Mouse (Mus musculus): ENCODE data around the gene Mbnl2.
"Not testable (repeated sequence)": the region's sequence is repeated elsewhere in the genome, so short reads cannot be mapped to it uniquely, and the experiment has no call there.

Gene Mbnl2

DNA sequence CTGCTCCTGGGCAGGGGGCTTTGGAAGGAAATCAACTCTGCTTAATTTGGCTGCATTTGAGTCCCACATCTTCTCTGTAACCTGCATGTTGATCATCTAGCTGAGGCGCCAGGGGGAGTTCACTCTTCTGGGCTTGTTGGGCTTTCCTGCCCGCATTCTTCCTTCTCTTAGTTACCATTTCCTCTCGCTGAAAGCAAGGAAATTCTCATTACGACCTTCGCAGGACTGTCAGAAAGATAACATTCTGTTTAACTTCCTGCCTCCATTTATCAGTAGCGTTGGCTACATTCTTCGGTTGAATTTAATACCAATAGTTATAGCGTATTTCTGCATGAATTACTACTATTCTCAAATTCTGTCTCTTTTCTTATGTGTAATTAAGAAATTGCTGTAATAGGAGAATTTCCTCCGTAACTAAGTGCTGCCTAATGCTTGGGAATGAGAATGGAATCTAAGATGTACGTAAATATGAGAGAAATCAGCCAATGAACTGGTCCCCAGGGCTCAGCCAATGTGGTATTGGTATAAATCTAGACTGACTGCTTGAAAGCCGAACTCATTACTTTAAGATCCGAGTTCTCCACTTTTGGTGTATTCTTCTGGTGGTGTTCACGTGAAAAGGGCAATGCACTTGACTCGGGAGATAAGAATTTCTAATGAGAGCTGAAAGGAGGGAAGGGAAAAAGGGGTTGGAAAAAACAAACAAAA, 76.8 kb downstream of the Mbnl2 start:
- intact Hi-C loops (cut with DNase I) = loop anchor here (5.0 kb wide), 1 partner anchor 35 kb away; no protein-coding TSS in a partner anchor

DNA sequence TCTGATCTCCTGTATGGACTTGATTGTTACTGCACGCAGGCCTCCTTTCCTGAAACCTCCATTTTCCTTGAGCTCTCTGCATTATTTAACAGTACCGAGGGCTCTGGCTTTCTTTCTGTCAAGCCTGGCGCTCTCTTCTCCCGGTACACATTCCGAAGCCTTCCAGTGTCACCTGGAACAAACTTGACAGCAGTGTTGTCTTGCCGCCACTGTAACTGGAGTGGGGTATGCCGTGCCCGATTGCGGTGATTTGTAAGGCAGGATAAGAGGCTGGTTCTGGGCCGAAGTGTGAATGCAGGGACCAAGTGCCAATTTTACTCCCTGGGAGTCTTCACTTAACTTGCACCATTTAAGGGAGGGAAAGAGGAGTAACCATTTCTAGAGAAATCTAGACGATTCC, 77.7 kb downstream of the Mbnl2 start:
- intact Hi-C loops (cut with DNase I) = loop anchor here (5.0 kb wide), 1 partner anchor 34 kb away; no protein-coding TSS in a partner anchor

DNA sequence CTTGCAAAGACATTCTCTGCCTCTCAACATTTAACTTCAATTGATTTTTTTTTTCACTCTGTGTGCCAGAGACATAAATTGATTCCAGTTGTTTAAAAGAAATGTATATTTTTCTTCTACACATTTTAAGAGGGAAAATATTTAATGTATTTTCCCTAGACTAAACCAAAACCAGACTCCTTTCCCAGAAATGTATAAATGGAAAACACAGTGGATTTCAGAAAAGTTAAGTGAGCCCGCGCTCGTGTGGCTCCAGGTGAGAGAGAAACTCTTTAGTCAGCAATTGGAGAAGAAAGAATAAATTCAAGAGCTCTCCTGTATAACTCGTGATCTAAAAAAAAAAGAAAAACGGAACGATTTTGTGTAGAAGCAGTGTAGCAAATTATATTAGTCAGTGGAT, 79.1 kb downstream of the Mbnl2 start:
- intact Hi-C loops (cut with DNase I) = loop anchor here (5.0 kb wide), 1 partner anchor 33 kb away; no protein-coding TSS in a partner anchor

DNA sequence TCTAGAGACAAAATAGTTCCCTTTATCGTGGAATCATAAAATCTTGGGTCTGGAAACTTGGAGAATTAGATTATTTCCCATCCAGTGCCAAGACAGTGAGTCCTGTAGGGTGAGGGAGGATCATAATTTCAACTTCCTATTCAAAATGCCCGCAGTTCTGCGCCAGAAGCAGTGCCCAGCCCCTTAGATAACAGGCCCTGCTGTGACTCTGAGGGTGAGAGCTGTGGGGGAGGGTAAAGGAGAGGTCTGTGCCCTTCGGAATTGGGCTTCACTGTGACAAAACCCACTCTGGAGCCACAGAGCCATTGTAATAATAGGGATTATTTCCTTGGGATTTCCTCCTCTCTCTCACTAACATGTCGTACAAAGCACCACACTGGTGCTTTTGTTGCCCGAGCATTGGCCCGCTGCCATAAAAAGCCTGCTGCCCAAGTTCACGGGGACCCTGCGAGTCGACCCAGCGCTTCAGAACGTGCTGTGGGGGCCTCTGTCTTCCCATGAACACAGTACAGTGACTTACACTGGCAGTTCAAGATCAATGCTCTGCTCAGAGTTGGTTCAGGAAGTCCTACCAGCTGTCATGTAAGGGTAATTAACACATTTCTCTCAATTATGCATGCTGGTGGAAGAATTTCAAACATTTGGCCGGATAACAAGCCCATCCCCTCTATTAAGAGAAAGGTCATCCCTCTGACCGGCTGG, 79.7 kb downstream of the Mbnl2 start:
- intact Hi-C loops (cut with DNase I) = no loop called here

DNA sequence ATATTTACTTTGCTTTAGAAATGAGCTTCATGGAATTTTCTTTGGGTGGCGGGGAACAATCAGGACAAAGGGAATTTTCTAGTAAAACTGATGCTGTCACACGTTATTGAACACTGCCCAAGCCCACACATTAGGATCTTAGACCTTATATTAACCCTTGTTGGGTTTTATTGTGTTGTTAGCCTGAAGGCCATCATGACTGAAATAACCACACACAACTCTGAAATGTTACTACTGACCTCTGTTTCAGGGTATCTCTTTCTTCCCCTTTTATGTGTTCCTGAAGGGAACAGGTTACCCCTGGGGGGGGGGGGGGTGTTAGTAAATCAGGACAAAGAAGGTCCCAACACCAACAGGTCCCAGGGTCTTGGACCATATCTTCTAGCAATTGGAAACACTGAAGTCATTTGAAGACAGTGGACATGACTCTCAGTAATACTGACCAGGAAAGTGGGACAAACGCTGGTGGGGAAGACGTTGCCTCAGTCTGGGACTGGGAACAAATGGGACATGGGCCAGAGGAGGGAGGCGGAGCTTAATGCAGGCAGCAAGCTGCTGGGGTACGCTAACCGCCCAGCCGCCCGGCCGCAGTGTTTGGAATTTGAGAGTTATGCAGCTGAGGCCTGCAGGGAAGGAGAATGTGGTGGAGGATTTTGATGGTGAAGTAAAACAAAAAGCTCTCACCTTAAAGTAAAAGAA, 80.4 kb downstream of the Mbnl2 start:
- intact Hi-C loops (cut with DNase I) = no loop called here

DNA sequence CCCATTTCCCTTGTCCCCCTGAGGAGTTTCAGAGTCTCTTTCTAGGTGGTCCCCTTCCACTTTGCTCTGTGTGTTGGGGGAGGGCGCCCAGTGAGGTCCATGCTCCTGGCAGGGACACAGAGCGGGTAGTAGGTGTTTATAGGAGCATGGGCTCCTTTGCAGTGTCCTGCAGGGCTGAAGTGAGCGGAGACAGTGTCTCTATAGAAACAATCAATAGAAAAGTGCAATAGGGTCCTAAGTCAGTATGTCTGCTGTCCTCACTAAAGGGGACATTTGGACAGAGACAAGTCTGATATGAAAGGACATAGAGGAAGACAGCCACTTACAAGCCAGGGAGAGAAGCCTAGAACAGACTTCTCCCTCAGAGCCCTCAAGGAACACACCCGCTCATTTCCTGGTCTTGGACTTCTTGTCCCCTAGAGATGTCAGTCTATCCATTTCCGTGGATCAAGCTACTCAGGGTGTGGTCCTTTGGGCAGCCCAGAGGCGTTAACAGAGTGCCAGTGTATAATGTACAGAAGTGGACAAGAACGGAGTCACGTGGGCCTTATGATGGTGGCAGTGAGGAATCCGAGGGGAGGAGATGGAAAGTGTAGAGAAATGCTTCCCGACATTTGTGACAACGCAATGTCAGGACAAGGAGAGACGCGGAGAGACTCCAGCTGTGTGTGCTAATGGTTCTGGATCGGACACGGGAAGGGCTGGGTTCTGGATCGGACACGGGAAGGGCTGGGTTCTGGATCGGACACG, 82.0 kb downstream of the Mbnl2 start:
- intact Hi-C loops (cut with DNase I) = no loop called here

DNA sequence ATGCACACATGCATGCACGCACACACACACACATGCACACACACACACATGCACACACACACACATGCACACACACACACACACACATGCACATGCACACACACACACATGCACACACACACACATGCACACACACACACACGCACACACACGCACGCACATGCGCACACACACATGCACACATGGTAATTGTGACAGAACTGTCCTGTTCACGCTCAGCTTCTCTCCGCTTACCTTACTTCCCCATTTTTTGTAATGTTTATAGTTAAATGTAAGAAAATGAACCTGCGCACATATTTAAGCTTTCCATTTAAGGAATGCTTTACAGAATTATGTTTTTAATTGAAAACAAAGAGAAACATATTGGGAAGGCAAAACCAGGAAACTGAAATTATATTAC, 84.1 kb downstream of the Mbnl2 start:
- intact Hi-C loops (cut with DNase I) = not testable (repeated sequence)

DNA sequence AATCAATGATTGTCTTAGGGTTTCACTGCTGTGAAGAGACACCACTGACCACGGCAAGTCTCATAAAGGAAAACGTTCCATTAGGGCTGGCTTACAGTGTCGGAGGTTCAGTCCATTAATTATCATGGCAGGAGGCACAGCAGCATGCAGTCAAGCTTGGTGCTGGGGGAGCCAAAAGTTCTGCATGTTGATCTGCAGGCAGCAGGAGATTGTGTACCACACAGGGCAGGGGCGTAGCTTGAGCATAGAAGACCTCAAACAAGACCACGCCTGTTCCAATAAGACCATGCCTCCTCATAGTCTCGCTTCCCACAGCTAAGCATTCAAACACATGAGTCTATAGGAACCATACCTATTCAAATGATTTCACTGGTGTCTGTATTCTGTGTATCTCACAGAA, 85.7 kb downstream of the Mbnl2 start:
- intact Hi-C loops (cut with DNase I) = no loop called here

DNA sequence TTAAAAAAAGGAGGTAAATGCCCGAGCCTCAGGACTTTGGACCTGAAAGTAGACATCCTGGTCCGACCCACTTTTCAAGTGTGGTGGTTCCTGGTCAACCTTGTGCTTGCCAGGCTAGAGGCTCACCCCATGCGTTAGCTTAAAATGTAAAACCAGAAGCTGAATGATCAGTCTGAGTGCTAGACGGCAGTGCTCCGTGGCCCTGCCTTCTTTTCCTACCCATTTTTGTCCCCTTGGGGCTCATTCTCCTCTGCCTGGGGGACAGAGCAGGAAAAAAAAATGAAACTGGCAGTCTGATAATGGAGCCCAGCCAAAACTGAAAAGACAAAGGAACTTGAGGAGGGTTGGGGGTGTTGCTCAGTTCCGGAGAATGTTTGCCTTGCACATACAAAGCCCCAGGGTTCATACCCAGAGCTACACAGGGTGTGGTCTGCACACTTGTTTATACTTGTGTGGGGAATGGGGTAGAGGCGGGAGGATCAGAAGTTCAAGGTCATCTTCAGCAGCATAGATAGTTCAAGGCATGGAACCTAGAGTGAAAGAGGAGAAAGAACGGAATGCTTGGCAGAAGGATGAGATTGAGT, 87.0 kb downstream of the Mbnl2 start:
- intact Hi-C loops (cut with DNase I) = no loop called here

DNA sequence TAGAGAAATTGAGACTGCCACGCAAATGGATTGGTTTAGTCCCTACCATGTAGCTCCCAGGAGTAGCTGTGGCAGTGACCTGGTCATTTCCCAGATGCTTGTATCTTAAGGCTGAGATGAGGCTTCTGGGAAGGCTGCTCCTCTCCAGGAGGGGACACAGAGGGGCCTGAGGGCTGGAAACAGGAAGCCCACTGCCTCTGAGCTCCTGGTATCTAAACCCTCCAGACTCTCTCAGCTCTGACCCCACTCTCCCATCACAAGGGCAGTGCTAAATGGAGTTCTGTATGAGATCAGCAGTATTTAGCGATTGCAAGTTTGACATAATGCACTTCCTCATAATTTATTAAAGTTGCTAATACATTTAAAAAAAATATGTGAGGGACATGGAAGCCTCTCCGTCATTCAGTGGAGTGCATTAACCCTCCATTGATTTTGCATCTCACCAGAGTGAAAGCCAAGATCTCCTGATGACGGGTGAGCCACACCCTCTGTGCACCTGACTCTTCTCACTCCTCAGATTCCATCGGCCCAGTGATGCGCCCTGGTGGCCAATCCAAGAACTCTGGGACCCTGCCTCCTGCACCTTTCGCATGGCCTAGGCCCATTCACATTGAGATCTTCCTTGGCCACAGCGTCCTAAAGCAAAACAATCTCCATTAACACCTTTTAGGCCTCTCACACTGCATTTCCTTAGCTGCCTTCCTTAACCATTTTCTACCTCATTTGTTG, 87.8 kb downstream of the Mbnl2 start:
- intact Hi-C loops (cut with DNase I) = no loop called here

DNA sequence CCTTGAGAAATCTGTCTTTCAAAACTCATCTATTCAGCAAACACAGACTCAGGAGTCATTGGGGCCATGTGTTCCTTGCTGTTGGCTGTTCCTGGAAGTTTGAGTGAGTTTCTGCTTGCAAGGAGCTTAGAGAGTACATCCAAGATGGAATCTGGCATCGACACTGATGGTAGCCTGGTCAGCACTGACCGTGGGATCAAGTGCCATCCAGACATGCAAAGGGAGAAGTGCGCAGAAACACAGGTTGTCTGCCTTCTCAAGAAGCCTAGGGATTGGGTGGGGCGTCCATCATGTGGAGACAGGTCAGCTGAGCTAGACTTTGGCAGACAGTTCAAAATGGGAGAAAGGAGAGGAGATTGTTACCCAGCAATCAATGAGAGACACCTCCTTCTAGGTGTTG, 89.6 kb downstream of the Mbnl2 start:
- intact Hi-C loops (cut with DNase I) = loop anchor here (5.0 kb wide), 1 partner anchor 33 kb away; no protein-coding TSS in a partner anchor

DNA sequence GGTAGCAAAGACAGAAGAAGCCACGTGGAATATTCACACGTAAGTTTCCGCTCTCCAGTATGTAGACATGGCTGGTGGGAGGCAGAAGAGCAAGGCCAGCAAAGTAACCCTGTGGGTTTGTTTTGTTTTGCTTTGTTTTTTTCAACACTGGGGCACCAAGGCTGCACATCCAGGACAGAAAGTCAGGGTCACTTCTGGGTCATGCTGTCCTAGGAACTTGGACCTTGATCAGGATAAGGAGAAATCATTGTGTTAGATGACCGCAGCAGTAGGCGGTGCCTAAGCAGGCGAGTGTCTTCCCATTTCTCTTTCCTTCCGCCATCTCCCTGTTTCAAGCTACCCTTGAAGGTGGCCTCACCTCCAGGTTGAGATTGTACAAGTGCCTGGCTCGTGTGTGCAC, 91.5 kb downstream of the Mbnl2 start:
- intact Hi-C loops (cut with DNase I) = loop anchor here (5.0 kb wide), 1 partner anchor 35 kb away; no protein-coding TSS in a partner anchor

DNA sequence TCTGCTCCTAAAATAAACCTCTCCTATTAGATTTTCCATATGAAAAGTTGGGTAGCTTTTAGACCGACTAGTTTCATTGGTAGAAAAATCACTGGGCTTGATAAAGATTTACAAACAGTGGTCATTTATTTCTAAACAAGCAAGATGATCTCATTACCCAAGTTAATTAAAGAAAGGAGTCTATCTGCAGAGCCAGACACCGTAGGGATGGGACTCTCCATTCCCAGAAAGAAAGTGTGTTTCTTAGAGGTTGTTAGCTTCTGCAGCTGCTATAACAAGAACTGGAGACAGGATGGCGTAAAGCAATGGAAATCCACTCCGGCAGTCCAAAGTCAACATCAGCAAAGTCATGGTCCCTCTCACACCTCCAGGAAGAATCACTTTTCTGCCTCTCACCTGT, 92.1 kb downstream of the Mbnl2 start:
- intact Hi-C loops (cut with DNase I) = loop anchor here (5.0 kb wide), 1 partner anchor 35 kb away; no protein-coding TSS in a partner anchor

DNA sequence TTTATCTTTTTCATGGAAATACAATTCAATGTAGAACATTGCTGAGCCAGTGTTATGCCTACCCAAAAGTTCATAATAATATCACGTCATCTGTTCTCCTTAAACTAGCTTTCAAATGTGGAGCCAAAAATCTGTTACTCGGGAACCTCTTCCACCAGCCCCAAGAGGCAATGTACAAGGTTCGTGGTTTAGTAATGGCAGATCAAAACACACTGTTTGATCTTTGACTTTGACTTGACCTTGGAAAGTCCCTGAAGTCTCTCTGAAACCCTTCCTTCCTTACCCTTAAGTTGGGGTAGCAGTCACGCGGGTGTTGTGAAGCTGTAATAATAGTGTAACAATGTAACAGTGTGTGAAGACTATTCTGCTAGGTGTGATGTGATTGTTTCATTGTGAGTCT, 93.0 kb downstream of the Mbnl2 start:
- intact Hi-C loops (cut with DNase I) = loop anchor here (5.0 kb wide), 1 partner anchor 36 kb away; no protein-coding TSS in a partner anchor

DNA sequence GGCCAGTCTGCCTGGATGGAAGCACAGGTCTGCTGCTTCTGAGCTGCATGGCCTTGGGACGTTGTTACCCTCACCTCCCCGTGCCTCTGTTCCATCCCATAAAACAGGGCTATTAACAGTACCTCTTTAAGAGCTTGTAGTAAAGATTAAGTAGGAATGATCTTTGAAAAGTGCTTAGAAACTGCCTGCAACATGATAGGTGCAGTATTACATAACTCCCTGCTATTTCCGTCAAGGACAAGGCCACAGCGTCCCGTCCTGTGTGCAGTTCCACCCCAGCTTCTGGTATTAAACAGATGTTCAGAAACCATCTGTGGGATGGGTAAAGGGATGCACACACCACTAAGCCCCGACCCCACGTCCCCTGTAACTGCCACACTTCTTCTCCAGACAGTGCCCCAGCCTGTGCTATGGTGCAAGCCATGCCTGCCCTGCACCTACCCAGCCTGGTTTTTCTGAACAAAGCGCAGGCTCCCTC, 93.5 kb downstream of the Mbnl2 start:
- intact Hi-C loops (cut with DNase I) = loop anchor here (5.0 kb wide), 1 partner anchor 37 kb away; no protein-coding TSS in a partner anchor

DNA sequence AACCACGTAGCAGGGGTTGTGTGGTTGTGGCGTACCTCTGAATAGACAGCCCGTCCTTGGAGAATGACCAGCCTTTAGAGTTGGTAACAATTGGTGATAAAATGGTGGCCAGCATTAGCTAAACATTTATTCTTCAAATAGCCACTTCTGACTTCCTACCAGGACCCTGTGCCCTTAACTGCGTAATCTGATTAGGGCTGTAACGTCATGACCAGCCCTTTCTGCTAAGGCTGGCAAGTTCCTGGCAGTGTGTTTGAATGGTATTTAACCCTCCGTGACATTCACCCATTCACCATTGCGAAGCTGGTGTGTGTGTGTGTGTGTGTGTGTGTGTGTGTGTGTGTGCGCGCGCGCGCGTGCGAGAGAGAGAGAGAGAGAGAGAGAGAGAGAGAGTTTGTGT, 94.6 kb downstream of the Mbnl2 start:
- intact Hi-C loops (cut with DNase I) = no loop called here

DNA sequence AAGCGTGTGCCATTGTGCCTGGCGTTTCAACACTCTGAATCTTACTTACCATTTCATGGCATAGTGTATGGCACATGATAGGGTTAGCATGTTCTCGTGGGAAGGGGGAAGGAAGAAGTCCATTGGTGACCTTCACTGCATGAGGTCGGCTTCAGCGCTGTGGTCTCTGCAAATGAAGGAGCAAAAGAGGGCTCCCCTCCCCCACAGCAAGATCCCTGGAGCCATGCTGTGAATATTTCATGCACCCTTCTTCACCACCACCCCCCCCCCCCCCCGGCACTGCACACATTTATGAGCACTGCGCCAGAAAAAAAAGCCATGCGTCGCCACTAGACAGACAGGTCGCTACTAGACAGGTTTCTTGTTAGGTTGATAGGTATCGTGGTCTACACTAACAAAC, 95.2 kb downstream of the Mbnl2 start:
- intact Hi-C loops (cut with DNase I) = no loop called here

DNA sequence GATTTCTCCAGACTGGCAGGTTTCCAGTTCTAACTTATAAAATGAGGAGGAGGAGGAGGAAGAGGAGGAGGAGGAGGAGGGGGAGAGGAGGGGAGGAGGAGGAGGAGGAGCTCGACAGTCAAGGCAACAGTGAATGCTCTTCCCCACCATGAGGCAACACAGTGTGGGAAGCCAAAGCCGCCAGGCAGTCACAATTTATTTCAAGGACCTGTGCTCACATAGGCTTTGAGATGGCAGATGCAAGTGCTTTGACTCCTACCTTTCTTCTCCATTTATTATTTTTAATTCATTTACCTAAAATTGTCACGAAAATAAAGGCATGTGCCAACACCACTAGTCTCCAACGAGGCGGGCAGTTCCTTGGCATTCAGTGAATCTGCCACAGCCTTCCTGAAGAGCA, 95.7 kb downstream of the Mbnl2 start:
- intact Hi-C loops (cut with DNase I) = no loop called here

DNA sequence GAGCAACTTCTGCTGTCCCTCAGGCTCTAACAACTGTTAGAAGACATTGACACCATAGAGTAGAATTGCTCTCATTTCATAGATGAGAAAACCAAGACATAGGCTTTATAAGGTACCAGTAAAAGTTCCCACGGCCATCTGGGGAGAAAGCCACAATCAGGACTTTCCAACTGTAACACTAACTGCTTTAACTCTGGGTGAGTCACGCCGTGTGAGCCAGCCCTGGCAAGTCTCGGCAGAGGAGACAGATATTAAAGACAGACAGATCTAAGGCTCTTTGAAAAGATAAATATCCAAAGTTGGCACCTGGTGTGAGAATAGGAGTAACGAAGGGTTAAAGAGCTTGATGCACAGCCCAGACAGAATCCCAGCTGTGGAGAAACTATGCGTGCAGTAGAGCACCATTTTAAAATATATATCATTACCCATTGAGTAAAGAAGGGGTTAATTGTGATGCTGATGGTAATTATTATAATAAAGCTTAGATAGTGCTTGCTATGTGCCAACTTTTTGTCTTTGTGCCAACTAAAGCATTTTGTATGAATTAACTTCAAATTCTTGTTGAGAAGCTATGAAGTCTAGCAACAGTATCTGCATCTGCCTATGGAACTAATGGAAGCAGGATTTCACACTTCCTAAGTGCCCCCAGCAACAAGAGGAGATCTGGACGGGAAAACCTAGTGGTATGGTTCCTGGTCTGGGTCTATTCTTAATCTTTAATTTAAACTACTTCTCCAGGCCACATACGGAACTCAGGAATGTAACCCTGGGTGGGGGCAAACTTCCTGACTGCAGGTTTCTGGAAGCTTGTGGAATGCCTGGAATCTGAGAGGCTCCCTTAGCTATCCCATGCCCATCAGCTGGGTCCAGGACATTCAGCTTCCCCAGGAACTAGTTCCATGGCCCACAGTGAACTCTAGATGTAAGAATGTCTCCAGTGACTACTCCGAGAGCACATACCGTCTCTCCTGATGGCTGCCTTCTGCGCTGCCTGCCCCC, 97.9 kb downstream of the Mbnl2 start:
- intact Hi-C loops (cut with DNase I) = no loop called here

Data from adrenal gland (tissue).